Mouse (Mus musculus) heart, adult 2 months (tissue): ENCODE measurements around the gene Dpep1.

Experiments used
- CTCF ChIP-seq: fragments of 200-600 bp; IDR thresholded peaks from 2 replicates; pipeline ENCODE4 v1.8.1; 2022; ENCODE audit warnings: antibody characterized with exemption, mild to moderate bottlenecking, moderate library complexity
- EP300 ChIP-seq: fragments of 200-500 bp; IDR thresholded peaks from 2 replicates; pipeline ENCODE4 v1.6.1; 2011; ENCODE audit warnings: low read depth, low read length, control low read depth; ENCODE audit not compliant: insufficient read depth
- POLR2A ChIP-seq: fragments of 200-500 bp; IDR thresholded peaks from 2 replicates; pipeline ENCODE4 v1.6.1; 2011; ENCODE audit warnings: mild to moderate bottlenecking, low read depth, low read length, control low read depth; ENCODE audit not compliant: insufficient read depth

DNA sequence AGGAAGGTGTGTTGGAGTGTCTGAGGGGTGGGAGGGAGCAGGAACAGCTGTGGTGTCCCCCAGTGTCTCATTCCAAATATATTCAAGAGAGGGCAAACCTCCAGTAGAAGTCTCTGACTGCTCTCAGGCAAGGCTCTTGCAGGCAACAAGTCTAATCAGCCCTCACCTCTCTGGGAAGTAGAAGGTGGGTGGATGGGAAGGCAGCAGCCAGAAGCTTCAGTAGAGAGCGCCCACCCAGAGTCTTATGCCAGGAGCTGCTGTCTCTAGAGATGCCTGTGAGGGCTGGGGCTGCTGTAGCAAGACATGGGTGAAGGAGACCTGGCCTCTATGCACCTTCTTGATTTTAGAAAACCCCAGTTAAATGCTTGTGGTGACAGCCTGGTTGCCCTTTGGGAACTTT lies 42.4 kb downstream of the Dpep1 start:
- no peak for TF ChIP-seq CTCF
- TF ChIP-seq EP300: no peak
- TF ChIP-seq POLR2A: no peak
